Mouse (Mus musculus) intestine, postnatal 0 days (tissue): Measurements from ENCODE around the gene Ankmy1. TPM values are rescaled to one million over a fixed set of nuclear protein-coding genes. Genes with fewer than 3 reads are reported as not detected.

Experiments used
- ATAC-seq: fragments of 200-750 bp; cut with Nextera tagmentation; 2 replicates; pipeline ENCODE4 v1.8.0; 2017; ENCODE audit warnings: mild to moderate bottlenecking, moderate TSS enrichment, moderate library complexity
- H3K27ac ChIP-seq: fragments of 300-500 bp; sonication (generic); 2 replicates; pipeline ENCODE4 v1.5.1; 2014; ENCODE audit warnings: mild to moderate bottlenecking, low read depth, low read length, moderate library complexity
- H3K27me3 ChIP-seq: fragments of 300-500 bp; sonication (generic); replicated peaks from 2 replicates; pipeline ENCODE4 v1.6.1; 2014; ENCODE audit warnings: low read length, mixed read lengths; ENCODE audit not compliant: control insufficient read depth, insufficient read depth
- H3K36me3 ChIP-seq: fragments of 300-500 bp; sonication (generic); 2 replicates; pipeline ENCODE4 v1.6.1; 2014; ENCODE audit warnings: mild to moderate bottlenecking, moderate library complexity; ENCODE audit not compliant: control insufficient read depth, insufficient read depth
- H3K4me1 ChIP-seq: fragments of 300-500 bp; sonication (generic); replicated peaks from 2 replicates; pipeline ENCODE4 v1.6.1; 2014; ENCODE audit warnings: antibody characterized with exemption, low read length, mixed read lengths; ENCODE audit not compliant: control insufficient read depth, insufficient read depth
- H3K4me2 ChIP-seq: fragments of 300-500 bp; sonication (generic); replicated peaks from 2 replicates; pipeline ENCODE4 v1.6.1; 2014; ENCODE audit warnings: low read depth, mild to moderate bottlenecking, moderate library complexity
- H3K4me3 ChIP-seq: fragments of 300-500 bp; sonication (generic); 2 replicates; pipeline ENCODE4 v1.5.1; 2014; ENCODE audit warnings: low read depth, low read length
- H3K9ac ChIP-seq: fragments of 300-500 bp; sonication (generic); 2 replicates; pipeline ENCODE4 v1.6.1; 2014; ENCODE audit warnings: mild to moderate bottlenecking, low read depth, low read length
- H3K9me3 ChIP-seq: fragments of 300-500 bp; sonication (generic); 2 replicates; pipeline ENCODE4 v1.6.1; 2016; ENCODE audit warnings: mixed run types; ENCODE audit not compliant: control insufficient read depth
- CTCF ChIP-seq: sonication (generic); IDR thresholded peaks from 2 replicates; pipeline ENCODE4 v1.5.1; 2016; ENCODE audit warnings: low read depth, mild to moderate bottlenecking, control low read depth, antibody characterized with exemption, moderate library complexity
- WGBS: fragments of 180-500 bp; shearing (Covaris S2); extraction: QIAGEN DNeasy Blood & Tissue Kit; methylation state at CpG from one replicate; pipeline ENCODE4 v1.1.7; 2014; 5-methylcytosine and 5-hydroxymethylcytosine counted together
- polyA plus RNA-seq: library from polyadenylated mRNA; unstranded; fragments of >200 nt; fragmentation: Nextera tagmentation; extraction: Ambion mirVana; gene quantifications from 2 replicates; pipeline ENCODE4 v1.2.1, GENCODE M21; 2015

Ankmy1 gene
- polyA plus RNA-seq, 1 experiment from 2014 or later = not detected

GRCm38 (mm10) chr1:92833987-92834706, 68.6 kb downstream of the Ankmy1 start:
- 69% methylated on average over 7 of the region's 7 CpGs for WGBS
- no peaks in the 10 kb centered on the region for H3K9me3 ChIP-seq
- H3K36me3 ChIP-seq = no peaks in the 10 kb centered on the region
- peak; percentile 29; the same call in 1 of the 2 replicates for ATAC-seq
- peaks cover 25% of the 10 kb centered on the region; the same call in 1 of the 2 replicates for H3K27me3 ChIP-seq
- no peak overlapping the region for H3K9ac ChIP-seq
- H3K27ac ChIP-seq = no peak overlapping the region
- no peak overlapping the region for H3K4me2 ChIP-seq
- no peak overlapping the region for H3K4me3 ChIP-seq
- peak; percentile 91 for TF ChIP-seq CTCF
- no peaks in the 10 kb centered on the region for H3K4me1 ChIP-seq

- Histone ChIP-seq H3K36me3 (no peaks in the 10 kb centered on the region), H3K27me3 (peaks cover 25% of the 10 kb centered on the region; the same call in 1 of the 2 replicates), H3K9me3 (no peaks in the 10 kb centered on the region), H3K4me2 (peak overlapping the region; percentile 88), H3K27ac (0 out of 2 replicates have a peak overlapping the region, but pooled peaks have one; percentile 46), H3K9ac (peak overlapping the region; percentile 53), H3K4me3 (peak overlapping the region; percentile 59), H3K4me1 (no peaks in the 10 kb centered on the region)
- ATAC-seq = no peak
- WGBS = 2% methylated on average over 56 of the region's 62 CpGs
- peak; percentile 38; the same call in 1 of the 2 replicates for TF ChIP-seq CTCF
Observed at GRCm38 (mm10) chr1:92832011-92833010, 70.4 kb downstream of the Ankmy1 start.

GRCm38 (mm10) chr1:92831188-92832001, 71.3 kb downstream of the Ankmy1 start, which contains the start of gene Gpc1:
Gene Gpc1 (plus strand): TSS chr1:92831645.
- H3K4me3 ChIP-seq = peak within 1 kb of the TSS; percentile 59
- H3K4me1 ChIP-seq = no peaks in the 10 kb centered on the region
- WGBS = under 1% methylated on average over 58 of the region's 99 CpGs
- H3K9ac ChIP-seq = peak within 1 kb of the TSS; percentile 53
- peak within 1 kb of the TSS; percentile 88 for H3K4me2 ChIP-seq
- H3K27ac ChIP-seq = peak within 1 kb of the TSS; percentile 46; the same call in 1 of the 2 replicates
- H3K27me3 ChIP-seq = peaks cover 25% of the 10 kb centered on the region; the same call in 1 of the 2 replicates
- no peak for TF ChIP-seq CTCF
- no peaks in the 10 kb centered on the region for H3K9me3 ChIP-seq
- ATAC-seq = peak; percentile 61
- no peaks in the 10 kb centered on the region for H3K36me3 ChIP-seq

- Histone ChIP-seq H3K27ac (0 out of 2 replicates have a peak overlapping the region, but pooled peaks have one; percentile 46), H3K4me2 (peak overlapping the region; percentile 88), H3K4me1 (no peaks in the 10 kb centered on the region), H3K9me3 (no peaks in the 10 kb centered on the region), H3K4me3 (peak overlapping the region; percentile 59), H3K9ac (no peak overlapping the region), H3K27me3 (peaks cover 25% of the 10 kb centered on the region; the same call in 1 of the 2 replicates), H3K36me3 (no peaks in the 10 kb centered on the region)
- ATAC-seq = no peak
- 9% methylated on average over 13 of the region's 13 CpGs for WGBS
- TF ChIP-seq CTCF = no peak
Observed at GRCm38 (mm10) chr1:92830626-92831187, 72.0 kb downstream of the Ankmy1 start.

GRCm38 (mm10) chr1:92815756-92816294, 86.9 kb downstream of the Ankmy1 start:
- Histone ChIP-seq H3K9ac (no peak overlapping the region), H3K27me3 (no peaks in the 10 kb centered on the region), H3K4me1 (no peaks in the 10 kb centered on the region), H3K4me3 (no peak overlapping the region), H3K4me2 (no peak overlapping the region), H3K9me3 (no peaks in the 10 kb centered on the region), H3K27ac (no peak overlapping the region), H3K36me3 (no peaks in the 10 kb centered on the region)
- WGBS = 74% methylated on average over 5 of the region's 5 CpGs
- no peak for TF ChIP-seq CTCF
- no peak for ATAC-seq
